ENCODE assay signal across 22 mouse cellular contexts in the genomic region with DNA sequence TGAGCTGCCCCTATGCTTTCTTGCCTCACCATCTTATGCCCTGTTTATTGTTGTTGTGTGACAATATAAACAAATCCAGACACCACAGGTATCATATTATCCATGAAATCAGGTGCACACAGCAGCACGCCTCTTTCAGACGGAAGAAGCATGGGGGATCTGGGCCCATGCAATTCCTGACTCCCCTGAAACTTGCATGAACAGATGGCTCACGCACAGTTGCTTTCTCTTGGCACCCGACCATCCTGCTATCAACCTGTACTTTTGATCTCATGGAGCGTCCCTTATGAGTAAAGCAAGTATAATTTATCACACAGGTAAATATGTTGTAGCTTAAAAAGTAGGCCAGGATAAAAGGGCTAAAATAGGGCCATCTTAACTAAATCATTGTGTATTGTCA.
A peak's percentile ranks its signal among the peaks of the same experiment; 100 is the strongest.
DNase-seq lines count a peak whose midpoint lies in the region; ATAC-seq and TF ChIP-seq lines count a peak whose summit lies in the region.
"Had no signal": no experiment of that assay in that cellular context is flagged by ENCODE, and none has a peak within 500 bp of the region (broad histone marks: within the 10 kb centered on the region; RNA-seq: fewer than 3 reads in every experiment).

No protein-coding gene starts in this region.

- WGBS in cerebellum, adult 2 months, result 21% methylated on average over 5 of the region's 5 CpGs
- 84% methylated on average over 5 of the region's 5 CpGs for WGBS in midbrain, embryonic 10.5 days
- 73% methylated on average over 5 of the region's 5 CpGs for WGBS in midbrain, embryonic 16.5 days

- no peaks in the 10 kb centered on the region for H3K36me3 ChIP-seq in midbrain, embryonic 10.5 days
- no peaks in the 10 kb centered on the region for H3K36me3 ChIP-seq in midbrain, embryonic 16.5 days (ENCODE audit: control insufficient read depth, insufficient read depth, low read length)
- H3K36me3 ChIP-seq: embryonic facial prominence, embryonic 13.5 days; forebrain, embryonic 12.5 days; G1E; heart, embryonic 13.5 days; hindbrain, embryonic 12.5 days had no signal

- no peaks in the 10 kb centered on the region for H3K27me3 ChIP-seq in cerebellum, adult 2 months (ENCODE audit: control insufficient read depth, insufficient read depth, low read length)
- no peaks in the 10 kb centered on the region for H3K27me3 ChIP-seq in midbrain, embryonic 10.5 days (ENCODE audit: low read depth, poor library complexity, severe bottlenecking)
- H3K27me3 ChIP-seq in midbrain, embryonic 16.5 days (ENCODE audit: control insufficient read depth, insufficient read depth, low read depth, low read length), result no peaks in the 10 kb centered on the region
- H3K27me3 ChIP-seq: embryonic facial prominence, embryonic 13.5 days; forebrain, embryonic 12.5 days; heart, embryonic 13.5 days; hindbrain, embryonic 12.5 days had no signal

- no peak overlapping the region for H3K9ac ChIP-seq in midbrain, embryonic 16.5 days (ENCODE audit: low read depth, low read length)
- H3K9ac ChIP-seq: embryonic facial prominence, embryonic 13.5 days; forebrain, embryonic 12.5 days; forebrain, postnatal 0 days; heart, embryonic 13.5 days; hindbrain, embryonic 12.5 days had no signal

- H3K4me3 ChIP-seq in cerebellum, adult 2 months (replicated peaks; ENCODE audit: insufficient read depth, low read depth, low read length), result no peak overlapping the region
- H3K4me3 ChIP-seq in midbrain, embryonic 10.5 days, result no peak overlapping the region
- H3K4me3 ChIP-seq in midbrain, embryonic 16.5 days (ENCODE audit: low read depth, low read length), result no peak overlapping the region
- H3K4me3 ChIP-seq: embryonic facial prominence, embryonic 13.5 days; forebrain, embryonic 12.5 days; gastrocnemius, adult 2 months; heart, embryonic 13.5 days; hindbrain, embryonic 12.5 days had no signal

- peaks cover 12% of the 10 kb centered on the region for H3K4me1 ChIP-seq in cerebellum, adult 2 months (ENCODE audit: control insufficient read depth, insufficient read depth, low read length)
- no peaks in the 10 kb centered on the region for H3K4me1 ChIP-seq in midbrain, embryonic 10.5 days
- no peaks in the 10 kb centered on the region for H3K4me1 ChIP-seq in midbrain, embryonic 16.5 days (ENCODE audit: control insufficient read depth, insufficient read depth, low read length)
- H3K4me1 ChIP-seq: embryonic facial prominence, embryonic 13.5 days; forebrain, embryonic 12.5 days; heart, embryonic 13.5 days; hindbrain, embryonic 12.5 days had no signal

- TF ChIP-seq CTCF in cerebellum, adult 2 months (IDR thresholded peaks at IDR 0.05; ENCODE audit: borderline replicate concordance, insufficient read depth, low read depth, low read length), result no peak

- H3K4me2 ChIP-seq in midbrain, embryonic 16.5 days (ENCODE audit: low read length), result no peak overlapping the region
- H3K4me2 ChIP-seq: embryonic facial prominence, embryonic 13.5 days; forebrain, embryonic 12.5 days; heart, embryonic 13.5 days; hindbrain, embryonic 12.5 days had no signal

- H3K9me3 ChIP-seq in midbrain, embryonic 10.5 days (replicated peaks), result no peaks in the 10 kb centered on the region
- no peaks in the 10 kb centered on the region for H3K9me3 ChIP-seq in midbrain, embryonic 16.5 days (replicated peaks; ENCODE audit: control insufficient read depth, low read length, poor library complexity, severe bottlenecking)
- H3K9me3 ChIP-seq: embryonic facial prominence, embryonic 13.5 days; forebrain, embryonic 12.5 days; heart, embryonic 13.5 days; hindbrain, embryonic 12.5 days had no signal

- no peak for TF ChIP-seq POLR2A in cerebellum, adult 2 months (IDR thresholded peaks at IDR 0.05; ENCODE audit: borderline replicate concordance, insufficient read depth, low read length)

- ATAC-seq in cerebellum, adult (ENCODE audit: insufficient number of reproducible peaks, low FRiP score, low TSS enrichment), result peak; percentile 45; the same call in 1 of the 2 replicates
- no peak for ATAC-seq in midbrain, embryonic 16.5 days
- ATAC-seq: CD4-positive, CD25-positive, alpha-beta regulatory T cell, adult 4 months; forebrain, postnatal 0 days; hindbrain, postnatal 0 days had no signal

- DNase-seq in cerebellum, postnatal 4 days (ENCODE audit: low spot score in 2 of 2), result no peak
- peak; percentile 56 to 74 for DNase-seq in cerebellum, adult 2 months
- DNase-seq in cerebellum, postnatal 10 days, result peak; percentile 67 to 79
- no peak for DNase-seq in midbrain, embryonic 10.5 days (ENCODE audit: low spot score)
- no peak for DNase-seq in layer of hippocampus, adult 18-20 months (ENCODE audit: low spot score in 2 of 2)
- DNase-seq: adrenal gland, postnatal 10 days; B cell, adult 2 months; forebrain, postnatal 0 days; gastrocnemius, adult 2 months; gastrocnemius, postnatal 36 days; heart, adult 11 months; heart, postnatal 36 days; kidney, adult 11 months had no signal

- H3K27ac ChIP-seq in cerebellum, adult 2 months (ENCODE audit: insufficient read depth, low read length), result no peak overlapping the region
- no peak overlapping the region for H3K27ac ChIP-seq in midbrain, embryonic 10.5 days (replicated peaks)
- H3K27ac ChIP-seq in midbrain, embryonic 16.5 days (ENCODE audit: low read length), result no peak overlapping the region
- H3K27ac ChIP-seq: embryonic facial prominence, embryonic 13.5 days; forebrain, embryonic 12.5 days; gastrocnemius, adult 2 months; heart, embryonic 13.5 days; hindbrain, embryonic 12.5 days; hindbrain, postnatal 0 days had no signal

Comparison
In these comparisons a context has a peak if more than half of its experiments do, and no peak if none do; other contexts are left out.
1. DNase-seq: peak in cerebellum, adult 2 months (2 of 2) and cerebellum, postnatal 10 days (2 of 2); none in cerebellum, postnatal 4 days (0 of 2), midbrain, embryonic 10.5 days (single experiment) and layer of hippocampus, adult 18-20 months (0 of 2).